Mouse (Mus musculus) limb, embryonic 14.5 days (tissue): Measurements from ENCODE around the gene Mrps27. TPM values are rescaled to one million over a fixed set of nuclear protein-coding genes. Genes with fewer than 3 reads are reported as not detected.

Experiments
- ATAC-seq: fragments of 200-750 bp; cut with Nextera tagmentation; 2 replicates; pipeline ENCODE4 v1.8.0; 2017; ENCODE audit warnings: low read depth, moderate number of reproducible peaks, moderate TSS enrichment; ENCODE audit not compliant: low FRiP score
- DNase-seq: peaks from one replicate; pipeline ENCODE4 v3.0.0-alpha.2; 2015; ENCODE audit warnings: low spot score
- H3K27ac ChIP-seq: fragments of 300-500 bp; sonication (generic); replicated peaks from 2 replicates; pipeline ENCODE4 v1.5.1; 2014; ENCODE audit warnings: low read depth, mild to moderate bottlenecking, low read length, moderate library complexity, mixed read lengths
- H3K27me3 ChIP-seq: fragments of 300-500 bp; sonication (generic); 2 replicates; pipeline ENCODE4 v1.6.1; 2014; ENCODE audit warnings: low read length, mixed read lengths; ENCODE audit not compliant: control insufficient read depth, insufficient read depth
- H3K36me3 ChIP-seq: fragments of 300-500 bp; sonication (generic); 2 replicates; pipeline ENCODE4 v1.6.1; 2014; ENCODE audit warnings: mild to moderate bottlenecking, low read length, moderate library complexity, mixed read lengths; ENCODE audit not compliant: control insufficient read depth, insufficient read depth
- H3K4me1 ChIP-seq: fragments of 300-500 bp; sonication (generic); 2 replicates; pipeline ENCODE4 v1.6.1; 2014; ENCODE audit warnings: antibody characterized with exemption, low read length, mixed read lengths; ENCODE audit not compliant: control insufficient read depth, insufficient read depth
- H3K4me2 ChIP-seq: fragments of 300-500 bp; sonication (generic); replicated peaks from 2 replicates; pipeline ENCODE4 v1.6.1; 2014; ENCODE audit warnings: low read depth, mild to moderate bottlenecking, low read length, moderate library complexity; ENCODE audit not compliant: severe bottlenecking
- H3K4me3 ChIP-seq: fragments of 300-500 bp; sonication (generic); replicated peaks from 2 replicates; pipeline ENCODE4 v1.5.1; 2014; ENCODE audit warnings: low read length
- H3K9ac ChIP-seq: fragments of 300-500 bp; sonication (generic); 2 replicates; pipeline ENCODE4 v1.6.1; 2014; ENCODE audit warnings: mild to moderate bottlenecking, low read depth, low read length, moderate library complexity; ENCODE audit not compliant: severe bottlenecking
- H3K9me3 ChIP-seq: fragments of 300-500 bp; sonication (generic); 2 replicates; pipeline ENCODE4 v1.6.1; 2016; ENCODE audit warnings: low read length; ENCODE audit not compliant: control insufficient read depth
- POLR2A ChIP-seq: fragments of 200-500 bp; IDR thresholded peaks from 2 replicates; pipeline ENCODE4 v1.8.0; 2012; ENCODE audit warnings: inconsistent platforms, mild to moderate bottlenecking, moderate library complexity, borderline replicate concordance; ENCODE audit not compliant: insufficient read depth, insufficient read length; ENCODE audit errors: extremely low read depth
- WGBS: fragments of 180-500 bp; shearing (Covaris S2); extraction: QIAGEN DNeasy Blood & Tissue Kit; methylation state at CpG from one replicate; pipeline ENCODE4 v1.1.7; 2014; 5-methylcytosine and 5-hydroxymethylcytosine counted together
- polyA plus RNA-seq, 2 experiments: library from polyadenylated mRNA; depleted of rRNA in 1 of 2; stranded (reverse) in 1 of 2; unstranded in 1 of 2; fragments of >200 nt; fragmentation: Nextera tagmentation in 1 of 2; extraction: Ambion mirVana in 1 of 2; gene quantifications; 2 replicates each; pipeline versions ENCODE4 v1.2.1 to v1.2.3; 2012 to 2014

Mrps27 gene
- polyA plus RNA-seq, 2 experiments, result 36.6 to 54.1 TPM

- H3K9ac ChIP-seq, result no peak overlapping the region
- H3K4me2 ChIP-seq, result no peak overlapping the region
- no peak for ATAC-seq
- TF ChIP-seq POLR2A, result no peak
- no peaks in the 10 kb centered on the region for H3K9me3 ChIP-seq
- no peak for DNase-seq
- no peak overlapping the region for H3K4me3 ChIP-seq
- H3K27me3 ChIP-seq, result no peaks in the 10 kb centered on the region
- H3K4me1 ChIP-seq, result peaks cover 27% of the 10 kb centered on the region
- 88% methylated on average over 9 of the region's 9 CpGs for WGBS
- peaks cover 34% of the 10 kb centered on the region for H3K36me3 ChIP-seq
- no peak overlapping the region for H3K27ac ChIP-seq
Observed at GRCm38 (mm10) chr13:99416601-99417000, 72.0 kb downstream of the Mrps27 start.

- WGBS, result 80% methylated on average over 13 of the region's 13 CpGs
- no peaks in the 10 kb centered on the region for H3K4me1 ChIP-seq
- no peak overlapping the region for H3K9ac ChIP-seq
- H3K4me3 ChIP-seq, result no peak overlapping the region
- H3K27ac ChIP-seq, result no peak overlapping the region
- no peaks in the 10 kb centered on the region for H3K27me3 ChIP-seq
- H3K9me3 ChIP-seq, result no peaks in the 10 kb centered on the region
- no peak for DNase-seq
- H3K36me3 ChIP-seq, result peaks cover 53% of the 10 kb centered on the region
- no peak overlapping the region for H3K4me2 ChIP-seq
- no peak for TF ChIP-seq POLR2A
- no peak for ATAC-seq
Observed at GRCm38 (mm10) chr13:99423581-99423980, 79.0 kb downstream of the Mrps27 start.

- ATAC-seq (no peak), DNase-seq (no peak)
- 95% methylated on average over 29 of the region's 29 CpGs for WGBS
- Histone ChIP-seq H3K4me1 (no peaks in the 10 kb centered on the region), H3K4me3 (no peak overlapping the region), H3K36me3 (peaks cover 69% of the 10 kb centered on the region), H3K27ac (no peak overlapping the region), H3K9me3 (no peaks in the 10 kb centered on the region), H3K4me2 (no peak overlapping the region), H3K9ac (no peak overlapping the region), H3K27me3 (no peaks in the 10 kb centered on the region)
- no peak for TF ChIP-seq POLR2A
Observed at GRCm38 (mm10) chr13:99433068-99434008, 88.8 kb downstream of the Mrps27 start.

GRCm38 (mm10) chr13:99434494-99434893 is 89.9 kb downstream of the Mrps27 start:
- Histone ChIP-seq H3K27me3 (no peaks in the 10 kb centered on the region), H3K9ac (no peak overlapping the region), H3K4me1 (no peaks in the 10 kb centered on the region), H3K9me3 (no peaks in the 10 kb centered on the region), H3K27ac (no peak overlapping the region), H3K36me3 (peaks cover 61% of the 10 kb centered on the region), H3K4me2 (no peak overlapping the region), H3K4me3 (no peak overlapping the region)
- WGBS, result 94% methylated on average over 9 of the region's 9 CpGs
- DNase-seq (no peak), ATAC-seq (no peak)
- no peak for TF ChIP-seq POLR2A

GRCm38 (mm10) chr13:99437051-99437450 is 92.5 kb downstream of the Mrps27 start:
- H3K9ac ChIP-seq, result no peak overlapping the region
- no peak overlapping the region for H3K4me3 ChIP-seq
- TF ChIP-seq POLR2A, result no peak
- no peak overlapping the region for H3K4me2 ChIP-seq
- no peaks in the 10 kb centered on the region for H3K9me3 ChIP-seq
- H3K36me3 ChIP-seq, result peaks cover 53% of the 10 kb centered on the region
- DNase-seq, result no peak
- ATAC-seq, result no peak
- peaks cover 8% of the 10 kb centered on the region for H3K4me1 ChIP-seq
- H3K27me3 ChIP-seq, result no peaks in the 10 kb centered on the region
- no peak overlapping the region for H3K27ac ChIP-seq

- no peaks in the 10 kb centered on the region for H3K27me3 ChIP-seq
- no peak for ATAC-seq
- H3K4me3 ChIP-seq, result no peak overlapping the region
- no peaks in the 10 kb centered on the region for H3K9me3 ChIP-seq
- TF ChIP-seq POLR2A, result no peak
- no peak overlapping the region for H3K4me2 ChIP-seq
- no peak for DNase-seq
- 98% methylated on average over 5 of the region's 5 CpGs for WGBS
- H3K27ac ChIP-seq, result no peak overlapping the region
- no peak overlapping the region for H3K9ac ChIP-seq
- H3K36me3 ChIP-seq, result peaks cover 34% of the 10 kb centered on the region
- peaks cover 17% of the 10 kb centered on the region for H3K4me1 ChIP-seq
Observed at GRCm38 (mm10) chr13:99439357-99439756, 94.8 kb downstream of the Mrps27 start.
